Mouse (Mus musculus) mouse embryonic stem cell (cell line): Measurements from ENCODE around the gene Grb10.

Experiments
- in situ Hi-C, 2 experiments: fragments of 300-500 bp; cut with MboI; formaldehyde crosslinking; loops; 1 replicate in 1 of 2; 3 replicates in 1 of 2; pipeline ENCODE4 v1.14.3; 2019 to 2020; ENCODE audit warnings: low sequenced_read_pairs in 2 of 2, low pct_unique_long_range_greater_than_20kb in 1 of 2, mixed read lengths in 1 of 2; ENCODE audit not compliant: unreplicated experiment in 1 of 2

Gene Grb10

DNA sequence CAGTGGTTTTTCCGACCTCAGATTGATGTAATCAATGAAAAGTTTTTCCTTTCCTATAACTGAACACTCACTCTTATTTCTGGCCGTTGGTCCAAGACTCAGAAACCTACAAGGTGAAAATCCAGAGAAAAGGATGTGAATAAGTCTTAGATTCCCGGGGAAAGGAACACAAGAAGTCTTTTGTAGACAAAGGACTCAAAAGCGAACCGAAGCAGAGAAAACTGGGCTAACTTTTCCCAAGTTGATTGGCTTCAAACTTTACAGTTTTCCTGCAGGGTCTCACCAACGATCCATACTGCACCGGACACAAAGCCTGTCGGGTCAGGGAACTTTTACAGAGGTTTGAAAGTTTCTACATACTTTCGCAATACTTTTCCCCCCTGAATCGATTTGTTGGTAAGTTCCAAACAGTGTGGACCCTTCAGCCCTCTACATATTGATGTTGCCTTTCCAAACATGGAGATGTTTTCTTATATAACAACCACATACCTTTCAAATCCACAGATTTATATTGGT lies at the start of gene Grb10:
Grb10 (minus strand) TSS at position 214 of the 516 bp plus-strand sequence.
- in situ Hi-C loops = loop anchor here (25.0 kb wide), 1 partner anchor 499 kb away; no protein-coding TSS in a partner anchor

DNA sequence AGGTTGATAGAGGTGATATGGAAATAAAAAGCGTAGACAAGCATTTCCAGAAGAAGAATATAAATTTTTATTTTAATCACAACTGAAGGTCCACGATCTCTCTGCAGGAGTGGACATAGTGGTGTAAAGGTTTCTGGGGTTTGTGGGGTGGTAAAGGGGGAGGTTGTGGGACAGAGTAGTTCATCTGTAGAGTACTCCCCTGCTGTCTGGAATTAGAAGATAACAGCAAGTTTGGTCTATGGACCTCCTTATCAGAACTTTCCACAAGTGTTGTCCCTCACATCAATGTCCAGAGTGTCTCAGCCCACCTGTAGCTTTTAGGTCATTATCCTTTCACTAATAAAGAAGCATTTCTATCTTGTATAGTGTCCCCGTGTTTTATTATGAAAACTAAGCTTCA lies 43.2 kb upstream of the Grb10 start:
- in situ Hi-C loops = no loop called here

DNA sequence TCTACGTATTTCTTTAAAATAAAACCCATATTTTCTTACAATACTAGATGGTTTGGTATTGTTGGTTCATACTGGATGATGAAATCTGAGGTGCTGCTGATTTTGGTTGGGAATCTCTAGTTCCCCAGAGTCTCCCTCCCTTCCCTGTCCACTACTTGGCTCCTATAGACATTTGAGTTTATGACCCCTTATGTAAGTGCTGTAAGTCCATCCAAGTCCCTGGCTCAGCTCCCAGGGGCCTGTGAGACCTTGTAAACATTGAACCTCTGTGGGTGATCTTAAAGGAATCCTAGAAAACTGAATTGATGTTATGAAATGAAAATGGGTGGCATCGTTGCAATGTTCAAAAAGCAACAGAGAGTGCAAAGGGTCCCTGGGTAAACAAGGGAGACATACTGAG lies 40.7 kb upstream of the Grb10 start:
- in situ Hi-C loops = no loop called here

DNA sequence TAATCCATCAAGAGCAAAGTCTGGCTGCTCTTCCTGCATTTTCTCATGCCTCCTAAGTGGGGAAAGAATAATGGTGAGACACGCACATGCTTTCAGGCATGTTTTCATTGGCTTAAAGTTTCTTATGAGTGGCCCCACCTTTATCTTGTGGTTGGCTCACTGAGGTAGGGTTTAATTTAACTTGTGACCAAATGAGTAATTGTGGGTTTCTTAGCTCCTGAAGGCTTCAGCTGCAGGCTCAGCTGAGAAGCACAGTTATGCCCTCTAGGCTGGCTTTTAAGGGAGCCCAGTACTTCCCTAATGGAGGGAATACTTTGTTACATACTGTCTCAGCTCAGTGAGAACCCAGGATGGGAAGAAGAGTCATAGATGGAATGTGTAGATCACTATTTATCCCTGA lies 37.0 kb upstream of the Grb10 start:
- in situ Hi-C loops = no loop called here

DNA sequence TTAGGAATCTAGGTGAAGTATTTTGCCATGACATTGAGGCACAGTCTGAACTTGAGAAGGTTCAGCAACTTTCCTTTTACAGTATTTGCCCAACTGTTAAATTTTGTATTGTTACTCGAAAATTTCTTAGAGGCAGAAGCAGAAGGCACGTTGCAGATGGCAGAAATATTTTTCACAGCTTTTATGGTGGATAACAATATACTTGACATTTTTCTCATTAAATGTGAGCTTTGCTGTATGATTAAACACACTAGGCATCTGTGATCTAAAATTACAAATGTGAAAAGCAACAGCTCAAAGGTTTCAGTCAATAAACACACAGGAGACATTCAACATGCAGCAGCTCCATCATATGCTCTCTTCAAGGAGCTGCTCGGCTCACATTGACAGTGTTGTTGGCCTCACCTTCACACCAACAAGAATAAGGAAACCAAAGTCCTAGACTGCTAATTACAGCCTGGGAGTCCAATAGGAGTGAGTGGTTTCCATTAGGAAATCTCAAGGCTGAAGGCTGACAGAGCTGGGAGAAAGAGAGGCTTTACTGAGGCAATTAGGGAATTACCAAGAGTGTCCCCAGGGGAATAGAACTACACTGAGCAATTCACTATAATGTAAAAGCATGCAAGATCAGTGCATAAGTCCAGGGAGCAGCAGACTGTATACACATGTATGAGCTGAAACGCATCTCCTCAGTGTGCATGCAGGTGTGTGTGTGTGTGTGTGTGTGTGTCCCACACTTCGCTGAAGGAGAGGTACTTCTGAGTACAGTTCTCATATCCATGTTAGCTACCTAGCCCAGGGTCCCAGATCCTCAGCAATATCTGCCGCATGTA lies 35.1 kb upstream of the Grb10 start:
- in situ Hi-C loops = no loop called here

DNA sequence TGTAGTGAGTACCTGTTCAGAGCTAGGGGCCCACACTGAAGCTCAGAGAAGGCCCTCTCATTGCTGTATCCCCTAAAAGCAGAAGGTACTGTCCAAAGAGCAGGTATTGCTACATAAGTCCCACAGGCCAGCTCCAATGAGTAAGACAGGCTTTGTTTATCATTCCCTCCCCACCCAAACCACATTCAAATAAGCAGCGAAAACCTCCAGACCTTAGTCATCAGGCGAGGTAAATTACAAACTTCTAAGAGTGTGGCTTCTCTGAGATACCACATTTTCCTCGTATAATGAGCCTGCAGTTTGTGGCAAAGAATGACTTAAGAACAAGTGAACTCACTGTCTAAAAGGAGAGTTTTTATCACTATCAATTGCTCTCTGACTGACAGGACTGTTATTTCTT lies 33.8 kb upstream of the Grb10 start:
- in situ Hi-C loops = no loop called here

DNA sequence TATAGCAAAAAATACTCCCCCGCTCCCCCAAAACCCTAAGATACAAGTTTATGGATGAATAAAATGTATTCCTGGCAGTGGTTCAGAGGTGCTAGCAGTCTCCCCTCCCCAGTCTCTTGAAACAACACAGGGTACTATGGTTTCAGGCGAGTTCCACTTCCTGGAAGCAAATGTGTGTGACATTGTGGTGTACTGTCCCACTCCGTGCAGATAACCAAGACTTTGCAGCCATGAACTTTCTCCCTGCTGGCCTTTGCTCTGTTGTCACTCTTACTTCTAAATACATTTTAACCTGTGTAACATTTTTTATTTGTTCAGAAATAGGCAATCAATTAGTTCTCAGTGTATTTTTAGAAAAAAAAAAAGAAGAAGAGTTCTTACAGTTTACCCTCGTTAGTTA lies 20.5 kb upstream of the Grb10 start:
- in situ Hi-C loops = no loop called here

DNA sequence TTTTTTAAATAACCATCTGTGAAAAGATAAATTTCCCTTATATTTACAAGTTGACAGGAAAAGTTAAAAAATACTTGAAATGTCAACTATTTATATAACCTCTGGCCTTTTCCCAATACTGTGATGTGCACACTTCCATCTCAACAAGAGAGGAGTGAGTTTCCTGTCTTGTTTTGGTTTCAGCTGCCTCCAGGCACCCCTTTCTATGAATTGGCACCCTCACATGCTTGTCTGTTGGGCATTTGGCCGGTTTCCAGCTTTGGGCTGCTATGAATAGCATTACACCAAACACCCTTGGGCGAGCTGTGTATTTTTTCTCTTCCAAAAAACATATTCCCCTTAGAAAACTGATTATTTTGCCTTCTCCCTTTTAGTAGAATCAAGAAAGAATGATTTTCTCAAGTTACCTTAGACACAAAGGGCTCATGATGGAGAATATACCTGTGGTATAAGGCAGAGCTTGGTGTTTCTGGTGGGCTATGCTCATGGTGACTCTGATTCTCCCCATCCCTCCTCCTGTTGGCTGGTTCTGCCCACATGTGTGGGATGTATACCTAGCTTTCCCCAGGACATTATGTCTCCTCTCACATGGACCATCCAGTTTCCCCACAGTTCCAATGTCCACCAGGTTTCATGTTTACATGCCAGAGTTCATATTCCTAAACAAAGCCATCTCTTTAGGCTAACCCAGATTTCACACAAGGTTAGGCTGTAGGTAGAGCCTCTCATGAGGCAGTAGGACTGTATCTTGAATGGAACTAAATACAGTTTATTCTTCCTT lies 10.3 kb upstream of the Grb10 start:
- in situ Hi-C loops = loop anchor here (25.0 kb wide), 1 partner anchor 489 kb away; no protein-coding TSS in a partner anchor

DNA sequence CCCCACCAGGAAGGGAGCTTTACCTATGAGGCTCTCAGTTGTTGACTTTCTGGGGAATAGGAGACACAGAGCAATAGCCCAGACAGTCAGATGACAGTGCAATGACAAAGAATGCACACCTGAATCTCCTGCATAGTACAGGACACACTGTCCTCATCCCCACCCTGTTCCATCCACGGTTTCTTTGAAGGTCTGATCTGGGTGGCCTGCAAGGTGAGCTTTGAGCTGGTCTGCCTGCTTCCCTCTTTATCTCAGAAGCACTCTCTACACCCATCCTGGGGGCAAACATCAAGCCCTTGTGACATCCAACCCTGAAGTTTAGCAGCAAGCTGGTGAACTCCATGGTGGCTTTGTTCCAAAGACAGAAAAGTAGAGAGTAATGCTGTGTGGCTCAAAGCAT lies 9.7 kb upstream of the Grb10 start:
- in situ Hi-C loops = loop anchor here (25.0 kb wide), 1 partner anchor 489 kb away; no protein-coding TSS in a partner anchor

DNA sequence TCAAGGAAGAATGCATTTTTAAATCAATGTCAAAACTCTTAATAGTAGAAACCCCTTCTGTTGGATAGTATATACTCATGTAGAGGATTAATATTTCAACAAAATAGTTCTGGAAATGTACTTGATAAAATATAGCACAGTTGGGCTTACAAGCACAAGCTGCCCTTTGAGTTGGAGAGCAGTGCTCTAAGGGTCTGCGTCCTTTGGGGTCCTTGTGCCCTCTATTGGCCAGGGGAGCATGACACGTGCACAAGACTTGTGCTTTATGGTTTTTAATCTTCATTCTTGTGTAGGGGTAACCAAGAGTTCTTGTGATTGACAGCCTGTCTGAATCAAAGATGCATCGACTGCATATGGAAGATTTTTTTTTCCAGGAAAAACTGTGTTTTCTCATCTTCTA lies 5.8 kb upstream of the Grb10 start:
- in situ Hi-C loops = loop anchor here (25.0 kb wide), 1 partner anchor 493 kb away; no protein-coding TSS in a partner anchor

DNA sequence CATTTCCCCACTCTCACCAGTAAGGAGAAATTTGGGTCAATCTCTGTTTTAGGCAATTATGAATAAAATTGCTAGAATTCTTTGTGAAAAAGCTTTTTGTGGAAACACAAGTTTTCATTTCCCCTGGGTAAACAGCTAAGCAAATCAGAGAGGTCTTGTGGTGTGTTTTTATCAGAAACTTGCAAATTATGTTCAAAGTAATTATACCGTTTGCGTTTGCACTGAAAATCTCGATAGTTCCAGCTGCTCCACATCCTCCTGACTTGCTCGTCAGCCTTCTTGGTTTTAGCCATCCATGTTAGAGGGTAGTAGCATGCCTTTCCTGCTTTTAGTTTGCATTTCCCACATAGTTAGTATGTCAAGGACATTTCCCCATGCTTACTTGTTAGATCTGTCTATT lies 3.3 kb upstream of the Grb10 start:
- in situ Hi-C loops = loop anchor here (25.0 kb wide), 1 partner anchor 496 kb away; no protein-coding TSS in a partner anchor

DNA sequence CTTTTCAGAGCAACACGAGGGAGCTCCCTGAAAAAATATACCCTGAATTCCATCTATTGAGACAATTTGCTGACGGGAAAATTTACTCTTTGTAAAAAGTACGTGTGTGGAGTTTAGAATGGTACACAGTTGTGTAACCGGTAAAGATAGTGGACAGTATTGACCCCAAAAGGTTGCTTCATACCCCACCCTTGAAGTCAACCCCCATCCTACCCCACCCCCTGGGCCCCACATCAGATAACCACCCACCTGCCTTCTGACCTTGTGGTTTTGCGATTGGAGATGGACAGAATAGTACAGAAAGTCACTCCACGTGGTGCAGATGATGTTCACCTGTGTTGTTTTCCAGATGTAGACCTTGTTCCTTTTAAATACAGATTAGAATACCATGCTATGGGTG lies 2.9 kb upstream of the Grb10 start:
- in situ Hi-C loops = loop anchor here (25.0 kb wide), 1 partner anchor 496 kb away; no protein-coding TSS in a partner anchor

DNA sequence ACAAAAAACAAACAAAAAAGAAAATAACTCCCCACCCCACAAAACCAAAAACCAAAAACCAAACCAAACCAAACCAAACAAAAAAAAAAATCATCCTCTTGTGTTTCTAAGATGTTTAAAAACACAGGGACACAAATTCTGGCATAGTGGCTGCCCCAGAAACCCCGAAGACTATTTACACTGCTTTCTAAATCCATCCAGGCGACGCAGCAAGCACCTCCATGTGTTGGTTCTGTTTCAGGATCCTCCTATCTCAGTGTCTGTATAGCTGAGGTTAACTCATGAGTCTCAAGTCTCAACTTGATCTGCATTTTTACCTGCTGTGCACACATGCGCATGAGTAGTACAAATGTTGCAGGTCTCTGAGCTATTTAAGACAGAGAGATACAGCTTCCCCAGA lies 1.9 kb upstream of the Grb10 start:
- in situ Hi-C loops = loop anchor here (25.0 kb wide), 1 partner anchor 497 kb away; no protein-coding TSS in a partner anchor

DNA sequence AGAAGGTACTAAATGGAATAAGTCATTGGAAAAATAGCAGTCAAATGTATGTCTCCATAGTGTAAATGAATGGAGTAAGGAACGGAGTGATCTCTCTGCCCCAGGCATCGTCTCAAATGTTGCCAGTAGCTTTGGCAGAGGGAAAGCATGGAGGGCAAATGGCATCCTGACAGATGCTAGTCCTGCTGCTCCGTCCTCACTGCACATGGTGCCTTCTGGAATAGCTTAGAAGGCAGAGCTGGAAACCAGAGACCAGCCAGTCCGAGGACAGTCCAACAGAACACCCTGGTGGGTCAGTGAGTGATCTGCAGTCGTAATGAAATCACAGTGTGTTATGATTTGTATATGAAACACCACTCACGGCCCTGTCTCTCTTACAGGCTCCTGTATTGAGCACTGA lies 1.3 kb upstream of the Grb10 start:
- in situ Hi-C loops = loop anchor here (25.0 kb wide), 1 partner anchor 498 kb away; no protein-coding TSS in a partner anchor

DNA sequence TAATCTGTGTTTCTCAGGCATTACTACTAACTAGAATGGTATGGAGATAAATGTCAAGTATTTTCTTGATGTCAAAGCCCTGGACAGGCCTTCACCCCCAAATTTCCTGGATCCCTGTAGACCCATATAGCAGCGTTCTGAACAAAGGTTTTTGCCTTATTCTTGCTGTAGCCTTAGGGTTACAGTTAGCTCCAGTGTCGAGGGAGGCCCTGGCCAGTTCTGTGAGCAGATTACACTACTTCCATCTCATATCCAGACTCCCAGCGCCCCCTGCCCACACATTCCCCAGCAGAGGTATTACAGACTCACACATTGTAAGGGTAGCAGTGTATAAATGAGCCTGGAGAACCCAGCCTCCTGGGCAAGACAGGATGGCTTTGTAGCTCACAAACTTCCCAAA lies 615 bp upstream of the Grb10 start:
- in situ Hi-C loops = loop anchor here (25.0 kb wide), 1 partner anchor 498 kb away; no protein-coding TSS in a partner anchor

DNA sequence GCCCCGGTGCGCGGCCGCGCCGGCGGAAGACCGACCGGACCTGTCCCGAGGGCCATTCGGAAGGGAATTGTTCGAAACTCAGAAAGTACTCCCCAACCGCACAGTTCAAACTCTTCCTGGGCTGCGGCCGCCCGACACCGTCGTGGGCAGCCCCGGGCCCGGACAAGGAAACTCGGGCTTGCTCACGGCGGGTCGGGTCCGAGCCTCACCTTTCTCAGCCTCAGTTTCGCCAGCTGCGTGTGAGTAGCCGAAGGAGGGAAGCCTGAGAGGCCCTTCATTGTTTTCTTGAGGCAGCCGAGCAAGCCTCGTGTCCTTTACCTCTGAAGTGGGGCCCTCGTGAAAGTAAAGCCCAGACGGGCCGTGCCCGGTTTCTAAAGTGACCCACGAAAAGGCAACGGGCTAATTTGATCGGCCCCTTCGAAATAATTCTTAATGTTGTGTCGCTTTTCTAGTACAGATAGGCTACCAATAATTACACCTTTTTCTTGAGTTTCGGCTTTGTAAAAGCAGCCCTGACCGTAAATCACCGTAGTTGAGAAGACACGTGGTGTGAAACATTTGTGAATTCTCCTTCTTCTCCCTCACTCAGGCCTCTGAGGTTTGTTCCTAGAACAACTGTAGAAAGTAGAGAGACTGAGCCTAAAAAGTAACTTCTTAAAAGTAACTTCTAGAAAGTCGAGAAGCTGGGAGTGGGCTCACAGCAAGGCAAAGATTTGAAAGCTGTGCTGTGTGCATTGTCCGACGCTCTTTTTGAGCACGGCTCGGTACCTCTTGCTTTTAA lies 604 bp downstream of the Grb10 start:
- in situ Hi-C loops = loop anchor here (25.0 kb wide), 1 partner anchor 499 kb away; no protein-coding TSS in a partner anchor

DNA sequence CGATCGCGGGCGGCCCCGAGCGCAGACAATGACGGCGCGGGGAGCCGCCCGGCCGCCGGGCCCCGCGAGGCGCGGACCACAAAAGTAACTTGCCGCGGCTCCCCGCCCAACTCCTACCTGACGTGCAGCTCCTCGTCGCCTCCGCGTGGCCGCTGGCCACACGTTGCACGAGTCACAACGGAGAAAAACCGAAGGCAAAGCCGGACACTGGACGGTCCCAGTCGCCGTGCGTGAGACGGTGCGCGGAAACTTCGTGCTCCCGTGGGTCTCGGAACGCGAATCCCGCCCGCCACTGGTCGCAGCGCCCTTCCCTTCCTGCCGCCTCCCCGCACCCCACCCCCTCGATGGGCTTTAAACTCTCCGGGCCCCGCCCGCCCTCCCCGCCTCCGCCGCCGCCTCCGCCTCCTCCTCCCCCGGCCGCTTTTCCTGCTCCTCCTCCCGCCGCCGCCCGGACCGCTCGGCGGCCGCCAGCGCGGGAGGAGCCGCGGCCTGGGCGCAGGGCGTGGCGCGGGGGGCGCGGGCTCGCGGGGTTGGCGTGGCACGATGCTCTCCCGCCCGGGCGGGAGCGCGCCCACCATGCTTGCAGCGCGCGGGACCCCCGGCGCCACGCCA lies 1.3 kb downstream of the Grb10 start:
- in situ Hi-C loops = loop anchor here (25.0 kb wide), 1 partner anchor 500 kb away; no protein-coding TSS in a partner anchor
